Mouse (Mus musculus) brain, embryonic 14.5 days (tissue): Measurements from ENCODE around the gene Gng7. TPM values are rescaled to one million over a fixed set of nuclear protein-coding genes. Genes with fewer than 3 reads are reported as not detected.

Experiments used
- DNase-seq: peaks from one replicate; pipeline ENCODE4 v3.0.0-alpha.2; 2011; ENCODE audit warnings: low read depth
- CTCF ChIP-seq: fragments of 200-500 bp; IDR thresholded peaks from 2 replicates; pipeline ENCODE4 v1.5.1; 2012; ENCODE audit warnings: inconsistent platforms, mild to moderate bottlenecking, moderate library complexity, borderline replicate concordance; ENCODE audit not compliant: insufficient read depth, insufficient read length; ENCODE audit errors: extremely low read depth
- POLR2A ChIP-seq: fragments of 200-500 bp; IDR thresholded peaks from 2 replicates; pipeline ENCODE4 v1.6.1; 2012; ENCODE audit warnings: mild to moderate bottlenecking, inconsistent platforms, borderline replicate concordance; ENCODE audit not compliant: poor library complexity, insufficient read depth, insufficient read length, severe bottlenecking; ENCODE audit errors: extremely low read depth
- polyA plus RNA-seq: library from polyadenylated mRNA; depleted of rRNA; stranded (reverse); fragments of >200 nt; gene quantifications from 2 replicates; pipeline ENCODE4 v1.2.3, GENCODE M21; 2012; rRNA removed

Gene Gng7
- polyA plus RNA-seq, 1 experiment: 13.3 TPM

GRCm38 (mm10) chr10:80911891-80912290, 102.9 kb downstream of the Gng7 start:
- TF ChIP-seq POLR2A (no peak), CTCF (no peak)
- no peak for DNase-seq

GRCm38 (mm10) chr10:80911354-80911753, 103.4 kb downstream of the Gng7 start:
- TF ChIP-seq POLR2A (no peak), CTCF (no peak)
- DNase-seq: no peak

- TF ChIP-seq POLR2A (no peak), CTCF (no peak)
- no peak for DNase-seq
These were observed 105.2 kb downstream of the Gng7 start for GRCm38 (mm10) chr10:80909375-80910162.

GRCm38 (mm10) chr10:80904709-80905108, 110.0 kb downstream of the Gng7 start:
- DNase-seq: no peak
- TF ChIP-seq POLR2A (no peak), CTCF (no peak)

DNA sequence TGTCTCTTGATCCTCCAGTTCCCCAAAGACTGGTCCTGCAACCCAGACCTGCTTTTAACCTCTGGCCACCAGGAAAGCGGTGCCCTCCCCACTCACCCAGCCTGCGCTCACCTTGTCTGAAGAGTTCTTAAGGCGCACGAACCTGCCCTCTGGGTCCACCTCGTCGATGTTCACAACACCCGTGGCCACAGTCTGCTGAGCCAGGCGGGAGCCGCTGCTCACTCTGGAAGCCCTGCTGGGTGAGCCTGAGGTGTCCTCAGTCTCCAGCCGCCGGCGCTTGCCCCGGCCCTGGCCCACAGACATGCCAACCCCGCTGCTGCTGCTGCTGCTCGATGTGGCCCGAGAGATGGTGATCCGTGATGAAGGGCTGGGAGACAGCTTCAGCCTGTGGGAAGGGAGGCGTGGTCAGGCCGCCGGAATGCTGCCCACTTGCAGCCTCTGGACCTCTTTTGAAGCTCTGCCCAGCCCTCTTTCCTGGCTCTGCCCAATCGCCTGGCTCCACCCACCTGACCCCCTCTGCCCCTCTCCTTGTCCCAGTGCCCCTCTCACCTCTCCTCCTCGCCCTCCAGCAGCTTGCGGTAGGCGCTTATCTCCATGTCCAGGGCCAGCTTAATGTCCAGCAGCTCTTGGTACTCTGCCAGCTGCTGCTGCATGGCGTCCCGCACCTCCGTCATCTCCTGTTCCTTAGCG, 110.6 kb downstream of the Gng7 start:
- no peak for DNase-seq
- TF ChIP-seq POLR2A: no peak
- no peak for TF ChIP-seq CTCF

- no peak for DNase-seq
- TF ChIP-seq POLR2A (no peak), CTCF (no peak)
These were observed 111.5 kb downstream of the Gng7 start for GRCm38 (mm10) chr10:80903282-80903681.

DNA sequence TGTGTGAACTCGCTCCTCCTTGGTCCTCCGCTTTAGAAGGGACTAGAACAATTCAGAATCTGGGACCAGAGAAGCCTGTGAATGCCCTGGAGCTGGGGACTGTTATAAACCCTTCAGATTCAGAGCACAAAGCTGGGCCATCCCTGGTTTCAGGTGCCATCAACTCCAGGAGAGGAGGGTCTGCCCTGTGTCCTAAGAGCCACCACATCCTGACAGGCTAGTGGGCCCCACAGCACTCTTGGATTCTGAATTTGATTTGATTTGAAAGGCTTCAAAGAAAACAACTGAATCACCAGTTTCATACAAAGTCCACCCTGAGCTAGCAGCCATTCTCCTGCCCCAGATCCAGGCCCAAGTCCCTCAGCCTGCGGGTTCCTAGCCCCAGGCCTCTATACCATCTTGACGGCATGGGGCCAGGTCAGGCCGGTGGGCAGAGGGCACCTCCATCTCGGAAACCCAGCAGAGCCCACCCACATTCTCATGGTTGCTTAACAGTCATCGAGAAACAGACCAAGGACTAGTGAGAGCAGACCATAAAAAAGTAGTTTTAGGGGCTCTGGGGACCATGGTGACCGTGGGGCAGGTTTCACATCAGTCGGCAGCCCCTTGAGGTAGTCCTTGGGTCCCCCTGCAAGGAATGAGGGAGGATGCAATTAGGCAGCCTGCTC, 112.3 kb downstream of the Gng7 start:
- TF ChIP-seq CTCF (no peak), POLR2A (no peak)
- no peak for DNase-seq

GRCm38 (mm10) chr10:80901409-80902272, 113.1 kb downstream of the Gng7 start:
- TF ChIP-seq CTCF (no peak), POLR2A (no peak)
- DNase-seq: no peak

GRCm38 (mm10) chr10:80900318-80901247, 114.2 kb downstream of the Gng7 start, which contains the start of gene Timm13:
Gene Timm13, minus strand, starts transcription at chr10:80900969.
- DNase-seq: peak; percentile 100
- no peak for TF ChIP-seq CTCF
- TF ChIP-seq POLR2A: peak; percentile 51; the same call in 1 of the 2 replicates

- no peak for TF ChIP-seq CTCF
- no peak for TF ChIP-seq POLR2A
- DNase-seq: no peak
These were observed 115.0 kb downstream of the Gng7 start for GRCm38 (mm10) chr10:80899591-80900317.

DNA sequence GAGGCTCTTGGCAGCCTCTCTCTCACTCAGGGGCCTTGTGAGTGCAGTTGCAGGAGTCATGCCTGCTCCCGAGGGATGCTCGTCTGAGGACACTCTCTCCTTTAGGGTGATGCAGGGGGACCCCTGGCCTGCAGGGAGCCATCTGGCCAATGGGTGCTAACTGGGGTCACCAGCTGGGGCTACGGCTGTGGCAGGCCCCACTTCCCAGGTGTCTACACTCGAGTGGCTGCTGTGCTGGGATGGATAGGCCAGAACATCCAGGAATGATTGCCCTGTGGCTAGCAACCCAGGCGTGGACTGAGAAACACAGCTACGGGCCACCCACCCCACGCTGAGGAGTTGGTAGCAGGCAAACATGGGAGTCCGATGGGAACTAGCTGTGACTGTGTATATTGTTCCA, 115.7 kb downstream of the Gng7 start:
- no peak for DNase-seq
- TF ChIP-seq CTCF (no peak), POLR2A (no peak)

Other genes starting within 250 kb of the Gng7 start
- 76.3 and 77.0 TPM in 2 replicates for gene Sf3a2, start 216.7 kb downstream of the Gng7 start, polyA plus RNA-seq
- gene Plekhj1, start 216.3 kb downstream of the Gng7 start, polyA plus RNA-seq: 88.7 and 125 TPM in 2 replicates
- 1.7 and 2.1 TPM in 2 replicates for gene Amh, start 209.7 kb downstream of the Gng7 start, polyA plus RNA-seq
- gene Jsrp1, start 201.4 kb downstream of the Gng7 start, polyA plus RNA-seq: 0.21 and 0.45 TPM in 2 replicates
- gene Oaz1, start 188.3 kb downstream of the Gng7 start, polyA plus RNA-seq: 685 and 1,025 TPM in 2 replicates
- gene Lingo3, start 170.9 kb downstream of the Gng7 start, polyA plus RNA-seq: 5.2 and 7.7 TPM in 2 replicates
- 278 and 393 TPM in 2 replicates for gene Lsm7, start 159.7 kb downstream of the Gng7 start, polyA plus RNA-seq
- gene Sppl2b, start 159.7 kb downstream of the Gng7 start, polyA plus RNA-seq: 110 and 134 TPM in 2 replicates
- gene Tmprss9, start 143.1 kb downstream of the Gng7 start, polyA plus RNA-seq: 0.22 and 0.26 TPM in 2 replicates
- 174 and 253 TPM in 2 replicates for gene Timm13, start 114.0 kb downstream of the Gng7 start, polyA plus RNA-seq
- 58.8 and 72.3 TPM in 2 replicates for gene Lmnb2, start 96.7 kb downstream of the Gng7 start, polyA plus RNA-seq
- 8.4 and 8.5 TPM in 2 replicates for gene Gadd45b, start 84.9 kb downstream of the Gng7 start, polyA plus RNA-seq
- gene Diras1, start 10.7 kb upstream of the Gng7 start, polyA plus RNA-seq: 41.5 and 66.5 TPM in 2 replicates
- gene Slc39a3, start 22.5 kb upstream of the Gng7 start, polyA plus RNA-seq: 70.0 and 77.9 TPM in 2 replicates
- 326 and 369 TPM in 2 replicates for gene Sgta, start 45.2 kb upstream of the Gng7 start, polyA plus RNA-seq
- gene Thop1, start 55.1 kb upstream of the Gng7 start, polyA plus RNA-seq: 69.5 and 86.1 TPM in 2 replicates
- gene Creb3l3, start 83.9 kb upstream of the Gng7 start, polyA plus RNA-seq: 0.19 and 0.20 TPM in 2 replicates
- 203 and 214 TPM in 2 replicates for gene Map2k2, start 91.0 kb upstream of the Gng7 start, polyA plus RNA-seq
- 9.2 and 12.7 TPM in 2 replicates for gene Zbtb7a, start 120.3 kb upstream of the Gng7 start, polyA plus RNA-seq
- 38.4 and 47.8 TPM in 2 replicates for gene Pias4, start 153.0 kb upstream of the Gng7 start, polyA plus RNA-seq
- gene Eef2, start 161.7 kb upstream of the Gng7 start, polyA plus RNA-seq: 1,504 and 1,952 TPM in 2 replicates
- gene Dapk3, start 168.1 kb upstream of the Gng7 start, polyA plus RNA-seq: 82.3 and 88.4 TPM in 2 replicates
- not detected in 2 replicates for gene 4930442H23Rik, start 168.9 kb upstream of the Gng7 start, polyA plus RNA-seq
- 0.18 and 0.21 TPM in 2 replicates for gene Nmrk2, start 187.1 kb upstream of the Gng7 start, polyA plus RNA-seq
- 134 and 169 TPM in 2 replicates for gene Atcay, start 215.9 kb upstream of the Gng7 start, polyA plus RNA-seq
- 59.8 and 63.6 TPM in 2 replicates for gene Zfr2, start 218.2 kb upstream of the Gng7 start, polyA plus RNA-seq
- gene Matk, start 238.0 kb upstream of the Gng7 start, polyA plus RNA-seq: 30.6 and 31.9 TPM in 2 replicates